Mouse (Mus musculus): ENCODE results near the gene Nyx.
"Not testable (repeated sequence)": the region's sequence is repeated elsewhere in the genome, so short reads cannot be mapped to it uniquely, and the experiment has no call there.

Gene Nyx

DNA sequence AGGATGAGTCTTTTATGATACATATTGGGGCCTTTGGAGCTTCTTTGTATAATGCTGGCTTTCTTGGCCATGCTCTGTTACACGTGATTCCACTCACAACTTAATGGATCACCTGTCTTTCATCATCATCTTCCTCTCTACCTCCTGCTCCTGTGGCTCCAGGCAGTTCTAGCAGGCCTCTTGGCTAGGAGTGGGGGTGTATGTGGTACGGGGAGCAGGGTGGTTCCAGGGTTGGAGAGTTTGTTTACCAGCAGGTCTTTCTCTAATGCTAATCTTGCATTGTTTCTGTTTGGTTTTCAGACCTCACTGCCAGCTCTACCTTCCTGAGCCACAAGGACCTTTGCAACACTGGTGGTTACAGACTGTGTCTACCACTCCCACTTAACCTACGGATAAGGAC lies at the start of gene Nyx:
Gene Nyx (plus strand): TSS at position 301 of the 400 bp plus-strand sequence.
- no peak for DNase-seq

DNA sequence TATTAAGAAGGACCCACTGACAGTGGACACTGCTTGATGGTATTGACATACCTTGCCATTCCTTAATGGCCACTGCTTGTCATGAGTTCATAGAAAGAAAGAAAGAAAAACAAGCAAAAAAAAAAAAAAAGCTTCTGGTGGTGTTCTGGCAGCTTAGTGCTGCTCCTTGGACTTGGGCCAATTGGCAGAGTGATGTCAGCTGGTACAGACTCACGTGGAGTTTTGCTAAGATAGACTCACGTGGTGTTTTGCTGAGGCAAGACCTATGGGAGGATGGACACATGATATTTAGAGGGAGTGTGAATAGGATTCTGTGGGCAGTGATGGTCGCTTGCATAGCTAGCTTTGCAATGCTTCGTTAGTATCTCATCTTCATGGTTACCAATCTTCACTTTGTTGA lies 43.9 kb upstream of the Nyx start:
- DNase-seq = no peak

DNA sequence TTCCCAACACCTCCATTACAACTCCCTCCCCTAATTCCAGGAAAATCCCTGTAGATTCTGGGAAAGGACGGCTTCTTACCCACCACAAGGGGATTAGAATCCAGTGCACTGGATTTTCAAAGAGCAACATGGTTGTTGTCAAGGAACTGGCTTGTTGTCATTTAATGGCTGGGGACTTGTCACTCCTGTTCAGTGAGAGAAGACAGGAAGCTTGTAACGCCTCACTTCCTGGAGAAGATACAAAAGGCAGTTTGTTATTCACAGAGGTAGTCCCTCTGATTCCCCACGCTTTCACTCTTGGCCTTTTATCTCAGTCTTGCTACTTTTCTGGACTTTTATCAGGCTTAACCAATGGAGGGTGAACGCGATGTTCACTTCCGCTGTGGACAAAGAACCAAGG lies 34.5 kb upstream of the Nyx start:
- DNase-seq = no peak

DNA sequence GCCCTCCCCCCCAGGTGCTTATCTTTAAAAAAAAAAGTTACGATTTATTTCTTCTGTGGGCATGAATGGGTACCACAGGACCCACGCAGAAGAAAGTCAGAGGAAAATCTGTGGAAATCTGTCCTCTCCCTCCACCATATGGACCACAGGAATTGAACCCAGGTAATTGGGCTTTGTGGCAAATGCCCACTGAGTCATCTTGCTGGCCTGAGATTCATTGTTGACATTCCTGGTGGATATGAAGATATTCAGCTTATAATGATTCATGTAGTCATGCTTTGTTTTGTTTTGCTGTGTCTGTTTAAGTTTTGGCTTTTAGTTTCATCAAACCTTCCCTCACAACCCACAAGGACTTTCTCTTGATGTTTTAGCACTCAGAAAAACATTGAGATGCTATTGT lies 29.9 kb upstream of the Nyx start:
- not testable (repeated sequence) for DNase-seq

DNA sequence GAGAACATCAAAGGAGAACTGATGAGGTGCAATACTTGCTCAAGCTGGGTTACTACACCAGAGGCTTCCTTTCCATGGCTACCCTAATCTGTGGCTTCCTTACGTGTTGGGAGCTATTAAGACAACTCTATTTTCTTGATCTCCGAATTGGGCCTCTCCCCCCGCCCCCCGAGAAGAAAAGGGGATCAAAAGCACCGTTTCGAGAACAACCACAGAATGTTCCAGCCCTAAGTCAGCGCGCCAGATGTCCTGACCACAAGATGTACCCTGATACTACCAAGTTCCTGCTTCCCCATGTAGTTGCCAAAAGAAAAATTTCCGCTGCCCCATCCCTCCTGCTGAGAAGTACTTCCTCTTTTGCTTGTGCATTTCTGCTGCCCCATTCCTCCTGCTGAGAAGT lies 9.4 kb upstream of the Nyx start:
- DNase-seq = not testable (repeated sequence)

DNA sequence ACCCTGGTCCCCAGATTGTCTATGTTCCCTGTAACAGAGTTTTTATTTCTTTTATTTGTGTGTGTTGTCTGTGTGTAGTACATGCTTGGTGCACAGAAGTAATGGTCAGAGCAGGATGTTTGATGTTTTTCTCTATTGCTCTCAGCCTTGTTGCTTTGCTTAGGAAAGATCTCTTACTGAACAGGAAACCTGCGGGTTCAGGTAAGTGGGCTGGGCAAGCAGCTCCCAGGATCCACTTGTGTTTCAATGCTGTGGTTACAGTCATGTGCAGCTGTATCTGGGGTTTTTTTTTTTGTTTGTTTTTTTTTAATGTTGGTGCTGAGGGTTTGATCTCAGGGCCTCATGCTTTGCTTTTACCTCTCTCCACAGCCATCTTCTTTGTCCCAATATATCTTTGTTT lies 7.1 kb upstream of the Nyx start:
- no peak for DNase-seq

DNA sequence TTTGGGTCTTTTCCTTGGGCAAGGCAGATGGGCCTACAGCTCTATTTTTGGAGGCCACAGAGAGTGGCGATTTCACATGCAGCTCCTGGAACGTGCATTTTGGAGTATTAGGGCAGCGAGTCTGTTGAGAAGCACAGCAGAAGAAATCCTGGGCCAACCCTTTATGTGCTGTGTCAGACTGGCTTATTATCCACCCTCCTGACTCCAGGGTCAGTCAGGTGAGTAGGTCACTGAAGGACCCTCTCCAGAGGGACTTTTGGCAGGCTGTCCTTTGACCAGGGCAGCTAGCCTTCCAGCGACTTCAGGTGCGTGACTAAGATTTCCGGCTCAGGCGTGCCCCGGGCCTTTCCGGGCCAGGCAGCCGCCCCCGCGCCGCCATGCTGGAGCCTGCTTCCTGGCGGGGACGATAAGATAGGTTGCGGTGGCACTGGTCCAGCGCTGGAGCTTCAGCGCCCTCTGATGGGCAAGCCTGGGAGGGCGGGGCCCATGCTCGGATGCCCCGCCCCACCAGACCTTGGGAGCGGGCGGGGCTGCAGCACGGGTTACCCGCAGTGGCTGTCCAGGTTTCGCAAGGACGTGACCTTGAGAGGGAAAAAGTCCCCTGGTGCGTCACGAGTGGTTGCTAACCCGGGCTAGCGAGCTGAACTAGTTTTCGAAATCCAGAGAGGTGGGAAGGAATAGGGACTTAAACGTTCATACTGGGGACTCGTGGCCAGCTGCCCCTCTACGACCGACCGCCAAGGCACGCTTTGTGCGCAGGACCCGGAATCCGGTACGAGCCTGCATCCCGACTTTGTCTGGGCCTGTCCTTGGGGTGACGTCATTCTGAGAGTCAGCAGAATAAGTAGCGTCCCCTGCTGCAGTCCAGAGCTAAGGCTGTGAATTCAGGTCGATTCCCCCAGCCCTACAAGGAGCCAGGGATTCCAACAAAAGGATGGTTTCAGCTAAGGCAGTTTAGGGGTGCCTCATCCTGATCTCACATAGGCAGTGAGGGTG lies 4.3 kb upstream of the Nyx start:
- peak; percentile 86 for DNase-seq

DNA sequence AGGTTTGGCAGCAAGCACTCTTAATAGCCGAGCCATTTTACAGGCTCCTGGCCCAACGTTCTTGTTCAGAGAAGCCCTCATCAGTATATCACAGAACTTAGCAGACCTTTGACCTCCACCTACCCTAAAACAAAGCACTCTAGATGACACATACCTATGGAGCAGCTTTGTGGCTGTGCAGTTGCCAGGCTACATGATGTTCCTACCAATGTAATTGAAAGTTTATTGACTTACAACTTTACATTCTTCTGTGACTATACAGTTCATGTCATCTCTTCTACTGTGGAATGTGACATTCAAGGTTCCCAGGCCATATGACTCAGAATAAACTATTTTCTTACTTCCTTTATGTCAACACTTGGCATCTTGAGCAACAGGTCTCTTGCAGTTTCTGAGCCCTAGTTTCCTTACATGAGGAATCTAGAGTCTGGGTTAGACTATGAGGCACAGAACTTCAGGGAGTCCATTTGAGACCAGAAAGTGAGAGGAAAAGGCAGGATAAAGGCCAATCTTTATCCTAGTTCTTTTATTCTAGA lies 2.9 kb upstream of the Nyx start:
- no peak for DNase-seq

DNA sequence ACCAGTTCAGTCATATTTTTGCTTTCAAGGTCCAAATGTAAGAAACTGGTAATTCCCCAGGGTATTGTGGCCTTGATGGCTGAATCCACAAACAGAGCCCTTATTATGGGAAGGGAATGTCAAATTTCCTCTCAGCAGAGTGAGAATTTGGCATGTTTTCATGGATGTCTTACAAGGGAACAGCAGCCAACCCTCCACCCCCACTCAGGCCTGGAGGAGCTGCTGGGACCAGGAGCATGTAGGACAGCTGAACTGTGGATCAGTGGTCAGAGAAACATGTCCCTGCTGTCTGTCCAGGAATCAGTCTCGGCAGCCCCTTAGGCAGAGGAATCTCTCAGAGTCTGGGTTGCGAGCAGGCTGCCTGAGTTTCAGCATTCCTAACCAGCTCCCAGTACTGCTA lies 771 bp downstream of the Nyx start:
- no peak for DNase-seq

DNA sequence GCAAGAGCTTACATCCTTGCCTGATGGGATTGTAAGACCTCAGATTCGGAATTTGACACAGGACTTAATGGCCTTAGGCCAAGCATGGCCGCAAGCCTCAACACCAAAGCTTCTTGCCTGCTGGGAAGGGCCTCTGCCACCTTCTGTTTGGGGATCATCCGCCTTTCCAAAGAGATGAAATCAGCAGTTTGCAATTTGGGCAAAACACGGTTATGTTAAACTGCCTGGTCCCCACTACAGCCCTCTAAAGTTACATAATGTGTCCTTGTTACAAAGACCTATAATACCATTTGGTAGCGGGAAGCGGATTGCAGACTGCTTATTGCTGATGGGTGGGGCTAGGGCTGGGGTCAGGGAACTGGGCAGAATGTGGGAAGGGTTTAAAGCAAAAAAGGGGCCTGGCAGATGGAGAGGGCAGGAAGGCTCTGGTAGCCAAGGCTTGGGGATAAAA lies 1.2 kb downstream of the Nyx start:
- DNase-seq = no peak

DNA sequence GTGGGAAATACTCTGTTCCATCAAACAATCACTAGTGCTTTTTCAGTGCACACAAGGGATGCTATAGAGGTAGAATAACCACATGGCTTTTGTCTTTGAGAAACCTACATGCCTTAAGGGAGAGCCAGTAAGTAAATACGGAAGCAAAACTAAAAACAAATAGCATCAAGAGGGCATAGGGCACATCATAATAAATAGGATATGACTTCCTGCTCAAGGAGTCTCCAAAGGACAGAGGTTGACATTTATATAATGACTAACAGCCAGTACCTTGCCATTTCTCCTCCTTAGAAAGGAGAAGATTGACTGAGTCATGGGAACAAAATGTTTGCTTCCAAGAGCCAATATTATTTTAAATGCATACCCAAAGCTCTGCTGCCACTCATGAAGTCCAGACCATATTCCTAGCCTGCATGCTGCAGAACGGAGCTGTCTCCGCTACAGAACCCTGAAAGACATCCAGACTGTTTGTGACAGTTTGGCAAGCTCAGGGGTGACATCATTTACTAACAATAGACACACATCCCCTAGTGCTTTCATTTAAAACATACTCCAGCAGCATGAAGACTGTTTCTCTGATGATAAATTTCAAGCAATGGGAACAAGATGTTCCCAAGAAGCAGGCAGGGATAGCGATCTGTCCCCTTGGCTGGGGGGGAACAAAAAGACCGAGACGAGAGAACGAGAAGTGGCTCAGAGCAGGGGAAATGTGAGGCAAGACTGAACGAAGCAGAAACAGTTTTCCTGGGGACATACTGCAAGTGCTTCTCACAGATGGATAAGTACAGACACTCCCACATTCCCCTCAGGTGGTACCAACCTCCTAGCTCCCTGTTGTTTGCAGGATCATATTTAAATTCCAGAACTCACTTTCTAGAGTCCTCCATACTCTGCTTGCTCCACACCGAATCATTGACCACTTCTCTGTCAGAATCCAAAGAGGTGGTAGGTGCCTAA lies 3.5 kb downstream of the Nyx start:
- no peak for DNase-seq

DNA sequence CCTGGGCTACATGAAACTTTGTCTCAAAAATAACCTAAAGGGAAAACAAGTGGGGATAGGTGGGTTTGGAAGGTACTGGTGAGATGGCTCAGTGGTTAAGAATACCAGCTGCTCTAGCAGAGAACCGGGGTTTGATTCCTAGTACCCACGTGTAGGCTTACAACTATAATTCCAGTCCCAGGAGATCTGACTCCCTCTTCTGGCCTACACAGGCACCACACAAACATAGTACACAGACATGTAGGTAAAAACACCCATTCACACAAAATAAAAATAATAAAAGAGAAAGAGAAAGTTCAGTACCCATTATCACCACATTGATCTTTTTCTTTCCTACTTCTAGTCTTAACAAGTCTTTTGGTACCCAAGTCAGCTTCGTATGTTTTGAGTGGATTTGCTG lies 6.0 kb downstream of the Nyx start:
- DNase-seq = no peak

DNA sequence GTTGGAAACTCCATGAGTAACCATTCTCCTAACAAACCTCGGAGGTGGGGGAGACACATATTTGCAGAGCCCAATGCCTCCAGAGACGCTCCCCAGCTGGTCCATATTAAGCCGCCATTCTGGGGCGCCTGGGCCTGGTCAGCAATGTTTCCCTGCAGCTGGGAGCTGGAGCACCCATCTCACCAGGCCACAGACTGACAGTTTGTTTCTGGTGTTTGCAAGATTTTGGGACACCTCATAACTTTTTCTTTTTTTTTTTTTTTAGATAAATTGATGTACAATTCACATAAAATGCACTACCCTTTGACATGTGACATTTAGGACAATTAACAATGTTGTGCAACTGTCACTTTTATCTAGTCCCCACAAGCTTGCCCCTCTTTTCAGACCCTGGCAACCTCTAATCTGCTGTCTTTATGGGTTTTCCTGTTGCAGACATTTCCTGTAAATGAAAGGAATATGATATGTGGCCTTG lies 6.9 kb downstream of the Nyx start:
- no peak for DNase-seq

DNA sequence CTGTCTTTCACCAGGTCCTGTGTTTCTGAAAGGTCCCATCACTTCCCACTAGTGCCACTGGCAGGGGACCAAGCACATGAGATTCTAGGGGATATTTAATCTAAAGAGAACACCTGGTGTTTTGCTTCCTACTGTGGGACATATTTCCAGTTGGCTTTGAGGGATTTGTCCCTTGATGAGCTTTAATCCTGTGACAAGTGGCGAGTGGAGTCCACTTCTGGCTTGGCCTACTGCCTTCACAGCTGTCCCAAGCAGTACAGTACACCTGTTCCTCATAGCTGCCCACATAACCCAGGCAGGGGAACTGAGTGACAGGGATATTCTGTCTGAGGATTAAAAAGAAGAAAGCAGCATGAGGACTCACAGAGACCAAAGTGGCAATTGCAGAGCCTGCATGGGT lies 9.5 kb downstream of the Nyx start:
- DNase-seq = no peak

DNA sequence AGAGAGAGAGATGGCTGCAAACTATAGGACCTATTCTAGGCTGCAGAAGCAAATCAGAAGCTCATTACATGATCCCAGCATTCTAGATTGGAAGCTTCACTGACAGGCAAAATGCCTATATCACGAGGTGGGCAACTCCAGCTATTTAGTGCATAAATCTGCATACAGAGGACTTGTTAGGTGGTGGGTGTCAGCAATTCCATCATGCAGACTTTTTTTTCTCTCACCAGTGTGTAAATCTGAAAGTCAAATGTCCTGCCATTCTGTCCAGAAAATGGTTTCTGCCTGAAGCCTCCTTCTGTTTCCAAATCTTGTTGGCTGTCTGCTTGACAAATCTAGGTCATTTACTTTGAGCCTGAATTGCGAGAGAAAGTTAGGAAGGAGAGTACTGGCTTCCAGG lies 11.7 kb downstream of the Nyx start:
- DNase-seq = no peak

DNA sequence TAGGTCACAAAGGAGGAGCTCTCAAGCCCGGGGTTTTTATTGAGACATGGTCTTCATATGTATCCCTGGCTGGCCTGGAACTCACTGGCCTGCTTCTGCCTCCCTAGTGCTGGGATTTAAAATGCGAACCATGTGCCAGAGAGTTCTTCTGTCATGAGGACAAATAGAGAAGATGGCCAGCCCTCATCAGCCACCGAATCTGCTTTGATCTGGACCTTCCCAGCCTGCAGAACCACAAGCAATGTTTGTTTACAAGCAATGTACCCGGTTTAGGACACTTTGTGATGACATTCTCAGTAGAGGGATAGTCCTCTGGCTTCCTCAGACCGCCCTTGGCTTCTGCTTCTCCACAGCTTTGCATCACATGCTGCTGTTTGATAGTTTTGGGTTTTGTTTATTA lies 12.4 kb downstream of the Nyx start:
- DNase-seq = no peak

DNA sequence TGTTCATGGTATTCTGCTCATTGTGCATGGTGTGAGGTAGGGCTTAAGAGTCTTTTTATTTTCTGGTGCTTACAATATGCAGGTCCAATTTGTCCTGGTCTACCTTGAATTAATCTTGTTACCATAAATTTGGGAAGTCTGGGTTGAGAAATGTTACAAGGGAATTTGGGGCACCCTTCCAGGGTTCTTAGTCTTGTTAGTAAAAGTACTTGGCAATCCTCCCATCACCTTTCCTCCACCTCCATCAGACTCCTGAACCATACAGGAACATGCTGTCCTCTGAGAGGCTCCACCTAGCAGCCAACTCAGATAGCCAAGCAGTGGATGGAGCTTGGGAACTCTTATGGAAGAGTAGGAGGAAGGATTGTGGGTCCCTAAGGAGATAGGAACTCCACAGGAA lies 13.7 kb downstream of the Nyx start:
- DNase-seq = no peak

DNA sequence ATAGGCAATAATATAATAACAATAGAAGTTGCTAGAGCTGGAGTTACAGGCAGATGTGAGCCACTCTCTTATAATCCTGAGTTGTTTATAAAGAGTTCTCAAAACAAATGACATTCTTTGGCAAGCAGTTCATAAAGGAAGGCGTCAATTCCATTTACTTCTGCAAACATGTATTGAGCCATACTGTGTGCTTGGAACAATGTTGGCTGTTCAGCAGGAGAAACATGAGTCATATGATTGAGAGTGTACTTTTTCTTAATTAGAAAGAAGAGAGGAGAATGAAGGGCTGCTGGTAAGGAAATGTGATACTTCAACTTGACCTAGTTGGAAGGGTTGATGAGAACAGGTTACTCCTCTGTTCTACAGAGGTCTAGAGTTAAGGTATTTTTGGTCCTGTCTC lies 16.7 kb downstream of the Nyx start:
- DNase-seq = no peak

DNA sequence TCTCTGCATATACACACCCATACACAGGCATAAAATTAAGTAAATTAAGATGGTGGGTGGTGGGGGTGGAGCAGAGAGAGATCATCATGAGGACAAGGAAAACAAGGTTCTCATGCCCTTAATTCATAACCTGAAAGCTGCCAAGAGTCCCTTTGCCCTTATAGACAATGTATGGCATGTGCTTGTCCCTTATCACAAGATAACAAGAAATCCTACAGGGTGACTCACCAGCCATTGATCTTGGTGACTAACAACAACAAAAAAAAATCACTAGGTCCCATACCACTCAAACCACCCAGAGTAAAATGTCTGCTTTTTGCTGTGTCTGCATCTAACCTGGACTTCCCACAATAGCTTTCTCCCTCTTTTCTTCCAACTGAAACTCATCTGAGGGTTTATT lies 18.5 kb downstream of the Nyx start:
- no peak for DNase-seq

DNA sequence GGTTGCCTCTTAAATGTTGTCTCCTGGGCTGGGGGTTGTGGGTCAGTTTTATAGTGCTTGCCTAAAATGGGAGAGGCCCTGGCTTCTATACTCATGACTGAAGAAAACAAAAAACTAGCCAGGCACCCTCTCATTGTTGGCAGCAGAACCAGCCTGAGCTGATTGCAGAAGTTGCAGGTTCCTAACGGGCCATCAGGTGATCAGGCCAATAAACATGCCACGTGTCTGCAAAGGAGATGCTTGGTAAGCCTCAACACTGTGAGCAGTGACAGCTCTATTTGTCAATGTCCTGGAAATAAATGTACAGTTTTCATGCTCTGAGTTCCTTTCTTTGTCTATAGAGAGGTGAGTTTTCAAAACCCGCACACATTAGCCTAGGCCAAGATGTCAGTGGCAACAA lies 23.1 kb downstream of the Nyx start:
- DNase-seq = no peak

DNA sequence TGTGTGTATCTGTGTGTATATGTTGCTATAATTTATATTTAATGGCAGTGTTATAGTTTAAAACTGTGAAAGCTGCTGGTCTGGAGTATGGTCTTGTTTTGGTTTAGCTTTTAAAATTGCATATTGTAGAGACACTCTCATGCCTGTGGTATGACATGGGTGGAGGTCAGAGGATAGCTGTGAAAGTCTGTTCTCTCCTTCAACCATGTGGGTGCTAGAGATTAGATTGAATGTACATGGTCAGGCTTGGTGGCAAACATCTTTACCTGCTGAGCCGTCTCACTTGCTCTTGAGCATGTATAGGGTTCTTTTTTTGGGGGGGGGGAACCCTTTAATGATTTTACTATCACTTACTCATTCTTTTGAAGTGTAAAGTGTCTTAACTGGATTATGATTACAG lies 23.9 kb downstream of the Nyx start:
- DNase-seq = no peak

DNA sequence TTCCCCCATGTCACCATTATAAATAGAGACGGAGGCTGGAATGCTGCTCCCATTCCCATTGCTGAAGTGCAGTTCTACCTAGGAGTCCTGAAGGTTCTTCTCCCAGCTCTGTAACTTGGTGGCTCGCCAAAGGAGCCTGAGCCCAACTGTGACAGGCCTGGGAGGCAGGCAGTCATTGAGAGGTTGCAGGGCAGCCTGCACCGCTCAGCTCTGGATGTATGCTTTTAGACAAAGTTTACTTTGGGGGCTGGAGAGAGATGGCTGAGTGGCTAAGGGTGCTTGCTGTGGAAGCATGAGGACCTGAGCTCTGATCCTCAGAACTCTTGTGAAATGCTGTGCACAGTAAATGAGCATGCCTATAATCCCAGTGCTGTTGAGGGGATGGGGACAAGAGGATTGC lies 25.0 kb downstream of the Nyx start:
- DNase-seq = no peak

DNA sequence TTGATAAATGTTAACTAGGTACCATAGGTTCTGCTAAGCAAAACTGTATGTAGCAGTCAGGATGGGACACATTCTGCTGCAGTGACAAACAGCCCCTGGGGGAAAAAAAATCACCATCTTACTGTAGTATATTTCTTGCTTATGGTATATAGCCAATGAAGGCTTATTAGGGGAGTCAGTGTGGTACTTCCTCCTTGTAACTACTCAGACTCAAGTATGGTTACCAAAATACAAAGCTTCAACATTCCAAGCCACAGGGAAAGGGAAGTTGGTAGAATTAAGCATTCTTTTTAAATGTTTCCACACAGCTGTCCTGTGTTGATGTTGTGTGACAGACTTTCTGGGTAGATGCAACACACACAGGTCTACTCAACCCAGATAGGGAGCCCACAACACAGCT lies 27.0 kb downstream of the Nyx start:
- DNase-seq = no peak
